Mouse (Mus musculus) kidney, adult 2 months (tissue): ENCODE measurements around the gene Aurka.

Experiments used
- CTCF ChIP-seq: fragments of 200-500 bp; conservative IDR thresholded peaks from 2 replicates; pipeline ENCODE4 v1.5.1; 2011; ENCODE audit warnings: low read depth, mild to moderate bottlenecking, control low read depth, low read length, moderate library complexity, mixed read lengths; ENCODE audit not compliant: insufficient read depth, insufficient read length
- POLR2A ChIP-seq: fragments of 200-500 bp; IDR thresholded peaks from one replicate; pipeline ENCODE4 v1.6.1; 2011; ENCODE audit warnings: low read depth, low read length, control low read depth

DNA sequence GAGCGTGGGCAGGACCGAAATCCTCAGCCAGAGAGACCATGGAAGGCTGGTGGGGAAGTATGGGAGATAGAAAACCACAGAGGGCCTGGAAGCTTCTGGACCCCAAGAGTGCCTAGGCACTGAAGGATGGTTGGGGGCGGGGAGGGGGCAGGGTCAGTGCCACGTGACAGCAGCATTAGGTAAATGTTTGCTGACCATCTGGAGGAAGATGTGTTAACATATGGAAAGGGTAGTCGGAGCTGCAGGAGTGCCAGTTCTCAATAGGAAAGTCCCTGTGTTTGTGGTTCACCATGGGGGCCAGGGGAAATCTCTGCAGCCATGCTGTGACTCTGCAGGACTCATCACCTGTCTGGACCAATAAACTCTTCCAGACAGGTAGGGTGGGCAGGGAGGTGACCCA is 43.6 kb upstream of the Aurka start:
- TF ChIP-seq CTCF (no peak), POLR2A (no peak)
